Mouse (Mus musculus) neural tube, embryonic 11.5 days (tissue): Measurements from ENCODE around the gene Gcdh. TPM values are rescaled to one million over a fixed set of nuclear protein-coding genes. Genes with fewer than 3 reads are reported as not detected.
A peak's percentile ranks its signal among the peaks of the same experiment; 100 is the strongest.

ENCODE experiments used
- ATAC-seq: fragments of 200-750 bp; cut with Nextera tagmentation; 2 replicates; pipeline ENCODE4 v1.8.0; 2017; ENCODE audit warnings: moderate number of reproducible peaks, mild to moderate bottlenecking, moderate TSS enrichment, moderate library complexity; ENCODE audit not compliant: insufficient read depth, low FRiP score, low TSS enrichment
- DNase-seq: peaks from one replicate; pipeline ENCODE4 v3.0.0-alpha.2; 2015; ENCODE audit warnings: low spot score
- H3K27ac ChIP-seq: fragments of 300-500 bp; sonication (generic); 2 replicates; pipeline ENCODE4 v1.5.1; 2014; ENCODE audit warnings: low read depth, mild to moderate bottlenecking, low read length
- H3K27me3 ChIP-seq: fragments of 300-500 bp; sonication (generic); 2 replicates; pipeline ENCODE4 v1.6.1; 2014; ENCODE audit warnings: mild to moderate bottlenecking, low read length, mixed read lengths; ENCODE audit not compliant: control insufficient read depth, insufficient read depth
- H3K36me3 ChIP-seq: fragments of 300-500 bp; sonication (generic); 2 replicates; pipeline ENCODE4 v1.6.1; 2014; ENCODE audit warnings: mild to moderate bottlenecking, low read length, moderate library complexity, mixed read lengths; ENCODE audit not compliant: control insufficient read depth, insufficient read depth
- H3K4me1 ChIP-seq: fragments of 300-500 bp; sonication (generic); 2 replicates; pipeline ENCODE4 v1.6.1; 2014; ENCODE audit warnings: low read length, mixed read lengths; ENCODE audit not compliant: control insufficient read depth, insufficient read depth
- H3K4me2 ChIP-seq: fragments of 300-500 bp; sonication (generic); 2 replicates; pipeline ENCODE4 v1.6.1; 2014; ENCODE audit warnings: low read depth, mild to moderate bottlenecking, moderate library complexity
- H3K4me3 ChIP-seq: fragments of 300-500 bp; sonication (generic); 2 replicates; pipeline ENCODE4 v1.5.1; 2014; ENCODE audit warnings: low read depth, low read length
- H3K9ac ChIP-seq: fragments of 300-500 bp; sonication (generic); 2 replicates; pipeline ENCODE4 v1.6.1; 2014; ENCODE audit warnings: mild to moderate bottlenecking, low read length
- H3K9me3 ChIP-seq: fragments of 300-500 bp; sonication (generic); 2 replicates; pipeline ENCODE4 v1.6.1; 2016; ENCODE audit warnings: low read length; ENCODE audit not compliant: control insufficient read depth
- WGBS: fragments of 180-500 bp; shearing (Covaris S2); extraction: QIAGEN DNeasy Blood & Tissue Kit; methylation state at CpG from one replicate; pipeline ENCODE4 v1.1.7; 2014; 5-methylcytosine and 5-hydroxymethylcytosine counted together
- polyA plus RNA-seq: library from polyadenylated mRNA; unstranded; fragments of >200 nt; fragmentation: Nextera tagmentation; extraction: Ambion mirVana; gene quantifications from 2 replicates; pipeline ENCODE4 v1.2.1, GENCODE M21; 2014

Gene Gcdh
- 31.5 and 33.7 TPM in 2 replicates for polyA plus RNA-seq

- Histone ChIP-seq H3K4me2 (peak within 1 kb of the TSS; percentile 70), H3K4me1 (peaks cover 5% of the 10 kb centered on the region; the same call in 1 of the 2 replicates), H3K27ac (no peak within 1 kb of the TSS), H3K9ac (peak within 1 kb of the TSS; percentile 57), H3K27me3 (no peaks in the 10 kb centered on the region), H3K4me3 (peak within 1 kb of the TSS; percentile 63), H3K9me3 (no peaks in the 10 kb centered on the region), H3K36me3 (no peaks in the 10 kb centered on the region; the same call in 1 of the 2 replicates)
- WGBS: 0% methylated on average over 11 of the region's 11 CpGs
- peak; percentile 89 for DNase-seq
- ATAC-seq: peak; percentile 94
These were observed at the start of gene Gcdh for GRCm38 (mm10) chr8:84893709-84894134. TSS of gene Gcdh (minus strand) at chr8:84893921.

- DNase-seq (no peak), ATAC-seq (no peak)
- Histone ChIP-seq H3K9me3 (no peaks in the 10 kb centered on the region), H3K27ac (no peak overlapping the region), H3K4me1 (peaks cover 16% of the 10 kb centered on the region), H3K4me3 (no peak overlapping the region; the same call in 1 of the 2 replicates), H3K27me3 (peaks cover 35% of the 10 kb centered on the region), H3K4me2 (peak overlapping the region; percentile 69), H3K36me3 (no peaks in the 10 kb centered on the region), H3K9ac (no peak overlapping the region)
- WGBS: 65% methylated on average over 13 of the region's 13 CpGs
These were observed 44.1 kb upstream of the Gcdh start for GRCm38 (mm10) chr8:84937620-84938485.

- WGBS: 0% methylated on average over 45 of the region's 50 CpGs
- Histone ChIP-seq H3K4me3 (peak within 1 kb of the TSS; percentile 47), H3K27me3 (peaks cover 35% of the 10 kb centered on the region), H3K9ac (peak within 1 kb of the TSS; percentile 71), H3K4me2 (peak within 1 kb of the TSS; percentile 69), H3K27ac (peak within 1 kb of the TSS; percentile 49; the same call in 1 of the 2 replicates), H3K9me3 (no peaks in the 10 kb centered on the region), H3K4me1 (peaks cover 16% of the 10 kb centered on the region), H3K36me3 (no peaks in the 10 kb centered on the region)
- ATAC-seq (peak; percentile 61), DNase-seq (peak; percentile 86)
These were observed 43.3 kb upstream of the Gcdh start, which contains the start of gene Mast1 for GRCm38 (mm10) chr8:84936962-84937546. TSS of gene Mast1 (minus strand) at chr8:84937359.

DNA sequence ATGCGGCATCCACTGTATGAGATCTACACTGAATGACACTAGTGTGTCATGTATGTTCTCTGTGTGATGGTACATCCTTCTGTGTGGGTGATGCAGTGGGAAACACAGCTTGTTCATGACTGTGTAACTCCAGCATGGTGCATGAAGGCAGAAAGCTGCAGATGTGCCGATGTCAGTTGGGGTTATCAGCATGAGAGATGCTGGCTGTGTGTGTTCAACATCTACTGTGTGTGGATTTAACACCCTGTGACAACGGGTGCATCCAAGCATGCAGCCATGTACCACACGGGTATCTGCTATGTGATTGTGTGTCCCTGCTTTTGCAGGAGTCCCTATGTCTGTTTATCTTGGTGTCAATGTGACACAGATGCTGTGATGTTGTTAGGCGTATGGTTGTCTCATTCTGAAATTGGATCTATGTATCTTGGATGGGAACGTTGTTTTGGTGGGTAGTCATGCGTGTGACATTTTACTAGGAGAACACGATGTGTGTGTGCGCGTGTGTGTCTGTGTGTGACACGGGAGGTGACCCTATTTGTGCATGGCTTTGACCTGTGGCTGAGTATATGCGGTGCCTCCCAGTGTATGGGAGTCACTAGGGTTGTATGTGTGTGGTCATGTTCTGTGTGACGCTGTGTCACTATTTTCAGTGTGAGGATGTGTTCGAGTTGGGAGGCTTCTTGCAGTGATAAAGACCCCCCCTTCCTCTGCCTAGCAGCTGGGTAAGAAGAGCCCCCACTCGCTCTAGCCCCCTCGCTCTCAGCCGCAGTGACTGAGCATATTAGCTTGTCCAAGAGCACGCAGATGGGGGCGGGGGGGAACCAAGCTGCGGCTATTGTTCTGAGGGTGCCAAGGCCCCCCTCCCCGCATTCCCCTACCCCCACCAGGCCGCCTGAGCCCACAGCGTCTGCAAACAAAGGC lies 42.6 kb upstream of the Gcdh start:
- ATAC-seq (peak; percentile 20), DNase-seq (no peak)
- peak overlapping the region; percentile 49 for H3K27ac ChIP-seq
- peak overlapping the region; percentile 69 for H3K4me2 ChIP-seq
- peaks cover 16% of the 10 kb centered on the region for H3K4me1 ChIP-seq
- H3K27me3 ChIP-seq: peaks cover 35% of the 10 kb centered on the region
- H3K4me3 ChIP-seq: peak overlapping the region; percentile 47
- 19% methylated on average over 23 of the region's 23 CpGs for WGBS
- no peaks in the 10 kb centered on the region for H3K36me3 ChIP-seq
- peak overlapping the region; percentile 71 for H3K9ac ChIP-seq
- H3K9me3 ChIP-seq: no peaks in the 10 kb centered on the region

DNA sequence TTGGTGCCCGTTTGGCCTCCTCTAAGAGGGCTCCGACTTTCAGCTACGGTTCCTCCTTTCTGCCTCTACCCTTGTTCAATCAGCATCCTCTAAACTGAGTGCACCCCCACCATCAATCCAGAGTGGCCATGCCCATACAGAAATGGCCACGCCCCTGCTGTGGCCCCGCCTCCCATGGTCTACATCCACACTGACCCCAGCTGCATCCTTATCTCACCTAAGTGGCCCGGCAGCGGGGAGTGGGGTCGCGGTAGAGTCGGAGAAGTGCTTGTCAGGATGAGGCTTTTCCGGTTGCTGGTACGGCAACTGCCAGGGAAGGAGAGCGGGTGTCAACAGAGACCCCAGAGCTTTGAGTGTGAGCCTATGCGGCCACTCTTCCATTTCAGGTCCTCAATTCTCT lies 41.8 kb upstream of the Gcdh start:
- 4% methylated on average over 14 of the region's 14 CpGs for WGBS
- Histone ChIP-seq H3K9ac (peak overlapping the region; percentile 3; the same call in 1 of the 2 replicates), H3K4me2 (peak overlapping the region; percentile 69), H3K27me3 (peaks cover 39% of the 10 kb centered on the region), H3K4me1 (peaks cover 16% of the 10 kb centered on the region), H3K9me3 (no peaks in the 10 kb centered on the region), H3K27ac (no peak overlapping the region), H3K4me3 (peak overlapping the region; percentile 47), H3K36me3 (no peaks in the 10 kb centered on the region)
- peak; percentile 48 for DNase-seq
- 0 out of 2 replicates have a peak, but pooled peaks have one; percentile 33 for ATAC-seq

GRCm38 (mm10) chr8:84934860-84935259 lies 41.1 kb upstream of the Gcdh start:
- WGBS: 0% methylated on average over 15 of the region's 15 CpGs
- no peak overlapping the region for H3K27ac ChIP-seq
- no peak overlapping the region for H3K9ac ChIP-seq
- no peaks in the 10 kb centered on the region for H3K9me3 ChIP-seq
- peak overlapping the region; percentile 47; the same call in 1 of the 2 replicates for H3K4me3 ChIP-seq
- H3K36me3 ChIP-seq: no peaks in the 10 kb centered on the region
- peaks cover 44% of the 10 kb centered on the region for H3K27me3 ChIP-seq
- H3K4me1 ChIP-seq: peaks cover 16% of the 10 kb centered on the region
- peak; percentile 77 for ATAC-seq
- peak overlapping the region; percentile 69 for H3K4me2 ChIP-seq
- peak; percentile 86 for DNase-seq

GRCm38 (mm10) chr8:84933767-84934559 lies 40.2 kb upstream of the Gcdh start:
- H3K27me3 ChIP-seq: peaks cover 52% of the 10 kb centered on the region

More at GRCm38 (mm10) chr8:84933767-84934559, 40.2 kb upstream of the Gcdh start:
- Histone ChIP-seq H3K9ac (no peak overlapping the region), H3K36me3 (no peaks in the 10 kb centered on the region), H3K4me1 (peaks cover 16% of the 10 kb centered on the region), H3K4me2 (peak overlapping the region; percentile 69), H3K27ac (no peak overlapping the region), H3K4me3 (no peak overlapping the region), H3K9me3 (no peaks in the 10 kb centered on the region)
- WGBS: 84% methylated on average over 16 of the region's 16 CpGs
- no peak for ATAC-seq
- no peak for DNase-seq
